Mouse (Mus musculus): ENCODE measurements around the gene Patz1. TPM values are rescaled to one million over a fixed set of nuclear protein-coding genes. Genes with fewer than 3 reads are reported as not detected.

Gene Patz1
- 10 to 100 TPM; 67.7 to 72.5 TPM for total RNA-seq (2021)
- long read RNA-seq, experiment 1, transcript Patz1-203 (3 exons, 2,930 nt) = major isoform, 7 of 23 reads
- long read RNA-seq, experiment 1, transcript Patz1-201 (4 exons, 3,118 nt) = minor isoform, 6 of 23 reads
- long read RNA-seq, experiment 1, partial matches to known transcripts = 0 of 23 reads
- long read RNA-seq, experiment 1, other reads (novel, unspliced or antisense) = 5 of 23 reads
- long read RNA-seq, experiment 2, transcript Patz1-203 (3 exons, 2,930 nt) = minor isoform, 24 of 88 reads
- long read RNA-seq, experiment 2, transcript Patz1-202 (5 exons, 3,173 nt) = minor isoform, 14 of 88 reads
- long read RNA-seq, experiment 2, transcript Patz1-201 (4 exons, 3,118 nt) = major isoform, 29 of 88 reads
- long read RNA-seq, experiment 2, partial matches to known transcripts = 4 of 88 reads
- long read RNA-seq, experiment 2, other reads (novel, unspliced or antisense) = 14 of 88 reads

DNA sequence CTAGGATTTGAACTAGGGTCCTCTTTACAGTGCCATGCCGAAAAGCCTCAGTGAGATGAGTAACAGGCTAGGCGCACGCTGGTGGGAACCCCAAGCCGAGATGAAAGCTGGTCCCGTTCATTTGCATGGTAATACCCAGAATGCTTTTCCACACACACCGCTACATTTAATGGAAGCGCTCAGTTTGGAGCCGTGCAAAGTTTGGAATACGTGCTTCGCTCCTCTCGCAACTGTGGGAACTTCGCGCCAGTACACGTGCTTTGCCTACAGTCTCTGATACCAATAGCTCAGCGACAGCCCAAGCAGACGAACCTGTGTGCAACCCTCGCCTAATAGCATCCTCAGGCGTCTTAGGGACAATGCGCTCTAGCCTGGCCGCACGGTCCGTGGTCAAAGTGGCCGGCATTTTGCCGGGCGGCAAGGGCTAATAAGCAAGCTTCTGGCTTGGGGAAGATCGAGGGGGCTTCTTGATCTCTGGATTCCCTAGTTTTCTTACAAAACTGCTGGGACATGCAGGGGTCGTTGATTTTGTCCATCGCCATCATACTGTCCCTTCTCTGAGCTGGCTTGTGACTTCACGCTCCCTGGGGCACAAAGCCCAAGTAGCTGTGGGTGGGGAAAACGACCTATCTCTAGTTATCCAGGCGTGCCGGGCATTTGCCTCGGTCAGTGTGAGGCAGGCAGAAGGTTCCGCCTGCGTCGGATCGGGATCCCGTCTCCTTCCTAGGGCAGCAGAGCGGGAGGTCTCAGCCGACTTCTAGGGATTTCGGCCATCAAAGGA lies at the start of gene Patz1:
Patz1 (plus strand) TSS at position 354 of the 781 bp plus-strand sequence.
- DNase-seq (ENCODE audit: low spot score in 2 of 2) = peak in 1 of 2 experiments; percentile 28

GRCm38 (mm10) chr11:3242395-3242794 lies 46.3 kb upstream of the Patz1 start:
- no peak for DNase-seq (ENCODE audit: low spot score in 2 of 2)

GRCm38 (mm10) chr11:3243771-3244170 lies 44.9 kb upstream of the Patz1 start:
- DNase-seq (ENCODE audit: low spot score in 2 of 2) = no peak

DNA sequence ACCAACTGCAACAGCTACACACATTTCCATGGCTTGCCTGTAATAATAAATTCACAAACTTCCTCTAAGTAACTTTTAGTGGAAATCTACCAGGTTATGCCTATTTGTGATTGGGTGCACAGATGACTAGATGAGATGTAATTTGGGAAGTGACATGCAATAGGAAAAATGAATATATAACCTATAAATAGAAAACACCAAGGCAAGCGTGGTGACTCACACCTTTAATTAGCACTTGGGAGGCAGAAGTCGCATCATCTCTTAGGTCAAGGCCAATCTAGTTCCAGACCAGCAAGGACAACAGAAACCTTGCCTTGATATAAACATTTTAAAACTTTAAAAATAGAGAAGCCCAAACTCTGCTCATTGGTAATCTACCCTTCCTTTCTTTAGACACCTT lies 41.3 kb upstream of the Patz1 start:
- no peak for DNase-seq (ENCODE audit: low spot score in 2 of 2)

- no peak for DNase-seq (ENCODE audit: low spot score in 2 of 2)
Observed at GRCm38 (mm10) chr11:3259537-3259936, 29.1 kb upstream of the Patz1 start.

DNA sequence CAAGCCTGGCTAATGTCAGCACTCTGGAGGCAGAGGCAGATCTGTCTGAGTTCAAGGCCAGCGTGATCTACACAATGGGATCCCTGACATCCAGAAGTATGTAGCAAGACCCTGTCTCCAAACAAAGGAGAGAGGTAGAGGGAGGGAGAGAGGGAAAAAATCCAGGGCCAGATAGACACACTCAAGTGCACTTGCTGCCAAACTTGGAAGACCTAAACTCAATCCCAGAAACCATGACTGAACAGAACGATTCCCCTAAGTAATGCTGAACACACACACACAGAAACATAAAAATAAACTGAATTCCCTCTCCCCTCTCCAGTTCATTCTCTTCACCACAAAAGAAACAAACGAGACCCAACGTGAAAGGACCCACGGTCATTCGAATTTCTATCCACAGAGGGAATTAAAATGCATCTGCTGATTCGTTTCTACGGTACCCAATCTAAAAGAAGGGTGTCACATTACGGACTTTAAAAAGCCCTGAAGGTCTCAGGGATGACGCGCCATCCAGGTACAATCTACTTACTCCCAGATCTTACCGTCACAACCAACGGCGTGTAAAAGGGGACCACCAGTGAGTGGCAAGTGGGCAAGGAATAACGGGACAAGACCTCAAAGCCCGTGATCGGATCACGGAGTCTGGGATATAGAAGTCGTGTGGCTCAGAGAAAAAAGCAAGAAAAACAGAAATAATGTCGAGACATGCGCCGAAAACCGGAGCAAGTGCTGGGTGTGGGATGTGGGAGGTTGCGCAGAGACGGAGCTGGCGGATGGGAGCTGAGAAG lies 23.2 kb upstream of the Patz1 start:
- DNase-seq (ENCODE audit: low spot score in 2 of 2) = no peak

- DNase-seq (ENCODE audit: low spot score in 2 of 2) = peak; percentile 80 to 87
Observed at GRCm38 (mm10) chr11:3266079-3266685, 22.5 kb upstream of the Patz1 start, which contains the start of gene Drg1. Drg1 (minus strand) TSS chr11:3266415.

- no peak for DNase-seq (ENCODE audit: low spot score in 2 of 2)
Observed at GRCm38 (mm10) chr11:3267133-3267532, 21.5 kb upstream of the Patz1 start.

- DNase-seq (ENCODE audit: low spot score in 2 of 2) = no peak
Observed at GRCm38 (mm10) chr11:3269241-3269640, 19.4 kb upstream of the Patz1 start.

GRCm38 (mm10) chr11:3278351-3278750 lies 10.3 kb upstream of the Patz1 start:
- no peak for DNase-seq (ENCODE audit: low spot score in 2 of 2)

GRCm38 (mm10) chr11:3279729-3280128 lies 8.9 kb upstream of the Patz1 start:
- no peak for DNase-seq (ENCODE audit: low spot score in 2 of 2)

DNA sequence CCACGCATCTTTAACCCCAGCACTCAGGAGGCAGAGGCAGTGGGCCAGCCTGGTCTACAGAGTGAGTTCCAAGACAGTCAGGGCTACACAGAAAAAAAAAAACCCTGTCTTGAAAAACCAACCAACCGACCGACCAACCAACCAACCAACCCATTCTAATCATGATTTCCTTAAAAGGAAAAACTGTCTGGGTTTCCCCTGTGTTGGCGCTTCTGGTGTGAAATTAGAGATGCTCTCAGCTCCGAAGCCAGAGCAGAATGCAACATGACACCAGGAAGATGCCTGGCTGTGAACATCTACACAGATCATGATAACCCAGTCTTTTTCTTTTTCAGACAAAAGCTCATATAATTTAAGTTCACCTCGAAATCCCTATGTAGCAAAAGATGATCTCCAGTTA lies 5.8 kb upstream of the Patz1 start:
- DNase-seq (ENCODE audit: low spot score in 2 of 2) = no peak

- no peak for DNase-seq (ENCODE audit: low spot score in 2 of 2)
Observed at GRCm38 (mm10) chr11:3283645-3284044, 5.0 kb upstream of the Patz1 start.

- no peak for DNase-seq (ENCODE audit: low spot score in 2 of 2)
Observed at GRCm38 (mm10) chr11:3285940-3286339, 2.7 kb upstream of the Patz1 start.

GRCm38 (mm10) chr11:3287131-3287530 lies 1.5 kb upstream of the Patz1 start:
- no peak for DNase-seq (ENCODE audit: low spot score in 2 of 2)

GRCm38 (mm10) chr11:3287921-3288320 lies 753 bp upstream of the Patz1 start:
- DNase-seq (ENCODE audit: low spot score in 2 of 2) = no peak

DNA sequence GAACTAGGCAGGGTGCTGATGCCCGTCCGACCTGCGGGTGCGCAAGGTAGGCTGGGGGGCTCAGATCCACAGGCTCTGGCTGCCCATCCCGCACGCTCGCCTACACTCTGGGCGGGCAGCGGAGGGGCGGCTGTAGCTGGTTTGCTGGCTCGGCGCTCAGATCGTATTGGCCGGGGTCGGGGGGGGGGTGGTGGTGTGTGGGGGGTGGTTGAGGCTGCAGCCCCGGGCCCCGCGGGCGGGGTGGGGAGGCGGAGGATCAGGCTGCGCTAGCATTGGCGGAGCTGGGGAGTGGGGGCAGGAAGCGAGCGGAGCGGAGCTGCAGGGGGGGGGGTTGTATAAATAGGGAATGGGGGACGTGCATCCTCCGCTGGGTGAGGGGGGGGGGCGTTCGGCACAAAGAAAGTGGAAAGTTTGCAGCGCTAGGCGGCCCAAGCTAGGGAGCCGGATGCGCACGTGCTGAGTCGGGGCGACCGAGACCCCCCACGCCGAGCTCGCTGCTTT lies 678 bp downstream of the Patz1 start:
- DNase-seq (ENCODE audit: low spot score in 2 of 2) = peak; percentile 54 to 75

- DNase-seq (ENCODE audit: low spot score in 2 of 2) = peak; percentile 68 to 74
Observed at GRCm38 (mm10) chr11:3289803-3290639, 1.3 kb downstream of the Patz1 start.

GRCm38 (mm10) chr11:3290640-3291310 lies 2.1 kb downstream of the Patz1 start:
- DNase-seq (ENCODE audit: low spot score in 2 of 2) = no peak

Data from adrenal gland, postnatal 4 days (tissue).